Mouse (Mus musculus): Measurements from ENCODE around the gene BC004004.
"Not testable (repeated sequence)": the region's sequence is repeated elsewhere in the genome, so short reads cannot be mapped to it uniquely, and the experiment has no call there.

The BC004004 gene

GRCm38 (mm10) chr17:29260501-29260900 lies 8.1 kb upstream of the BC004004 start:
- no peak for DNase-seq (ENCODE audit: low spot score)

- no peak for DNase-seq (ENCODE audit: low spot score)
These were observed 6.9 kb upstream of the BC004004 start for GRCm38 (mm10) chr17:29261603-29262258.

- no peak for DNase-seq (ENCODE audit: low spot score)
These were observed 6.3 kb upstream of the BC004004 start for GRCm38 (mm10) chr17:29262259-29262649.

GRCm38 (mm10) chr17:29263417-29263816 lies 5.2 kb upstream of the BC004004 start:
- no peak for DNase-seq (ENCODE audit: low spot score)

GRCm38 (mm10) chr17:29263840-29264633 lies 4.6 kb upstream of the BC004004 start, which contains the start of gene Ppil1:
Gene Ppil1, minus strand, starts transcription at chr17:29264186.
- DNase-seq (ENCODE audit: low spot score): peak; percentile 80

- no peak for DNase-seq (ENCODE audit: low spot score)
These were observed 3.8 kb upstream of the BC004004 start for GRCm38 (mm10) chr17:29264760-29265159.

GRCm38 (mm10) chr17:29267040-29267439 lies 1.5 kb upstream of the BC004004 start:
- not testable (repeated sequence) for DNase-seq (ENCODE audit: low spot score)

- no peak for DNase-seq (ENCODE audit: low spot score)
These were observed 482 bp upstream of the BC004004 start for GRCm38 (mm10) chr17:29267931-29268681.

GRCm38 (mm10) chr17:29269349-29269706 lies 740 bp downstream of the BC004004 start:
- no peak for DNase-seq (ENCODE audit: low spot score)

- no peak for DNase-seq (ENCODE audit: low spot score)
These were observed 1.6 kb downstream of the BC004004 start for GRCm38 (mm10) chr17:29270148-29270698.

- DNase-seq (ENCODE audit: low spot score): no peak
These were observed 4.6 kb downstream of the BC004004 start for GRCm38 (mm10) chr17:29273156-29273555.

GRCm38 (mm10) chr17:29273889-29274288 lies 5.3 kb downstream of the BC004004 start:
- DNase-seq (ENCODE audit: low spot score): peak; percentile 74

- DNase-seq (ENCODE audit: low spot score): no peak
These were observed 11.8 kb downstream of the BC004004 start for GRCm38 (mm10) chr17:29280422-29280821.

GRCm38 (mm10) chr17:29281541-29281940 lies 13.0 kb downstream of the BC004004 start:
- no peak for DNase-seq (ENCODE audit: low spot score)

- DNase-seq (ENCODE audit: low spot score): no peak
These were observed 13.8 kb downstream of the BC004004 start for GRCm38 (mm10) chr17:29282216-29282952.

- DNase-seq (ENCODE audit: low spot score): no peak
These were observed 23.2 kb downstream of the BC004004 start for GRCm38 (mm10) chr17:29291793-29292192.

GRCm38 (mm10) chr17:29292996-29293395 lies 24.4 kb downstream of the BC004004 start:
- DNase-seq (ENCODE audit: low spot score): no peak

- DNase-seq (ENCODE audit: low spot score): no peak
These were observed 25.4 kb downstream of the BC004004 start for GRCm38 (mm10) chr17:29293807-29294605.

GRCm38 (mm10) chr17:29295835-29296234 lies 27.2 kb downstream of the BC004004 start:
- DNase-seq (ENCODE audit: low spot score): no peak

GRCm38 (mm10) chr17:29297321-29297720 lies 28.7 kb downstream of the BC004004 start:
- no peak for DNase-seq (ENCODE audit: low spot score)

- no peak for DNase-seq (ENCODE audit: low spot score)
These were observed 29.2 kb downstream of the BC004004 start for GRCm38 (mm10) chr17:29297813-29298212.

Measured in MN1 (cell line).